In the genomic region with DNA sequence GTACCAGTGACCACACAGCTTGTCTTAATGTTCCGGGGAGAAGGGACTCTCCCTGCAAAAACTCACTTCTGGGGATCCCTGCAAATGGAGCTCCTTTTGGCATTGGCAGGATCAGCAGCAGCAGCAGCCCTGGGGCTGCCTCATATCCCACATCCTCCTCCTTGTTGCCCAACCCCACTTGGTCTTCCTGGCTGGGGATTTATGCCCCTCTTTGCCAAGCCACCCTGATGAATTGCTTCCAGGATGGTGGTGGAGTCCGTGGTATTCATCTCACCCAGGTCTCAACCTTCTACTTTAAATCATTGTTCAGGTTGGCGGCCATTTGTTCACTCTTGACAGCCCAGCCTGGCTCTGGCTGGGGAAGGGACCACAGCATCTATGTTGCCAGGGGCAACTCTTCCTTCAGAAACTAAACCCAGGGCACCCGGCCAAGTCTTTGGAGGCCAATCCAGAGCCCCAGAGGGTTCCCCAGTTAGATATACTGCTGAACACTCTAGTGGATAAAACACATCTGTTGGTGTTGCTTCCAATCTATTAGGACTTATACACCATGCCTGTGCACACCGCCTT, we compare ENCODE assay signal across 17 mouse cellular contexts.
DNase-seq lines count a peak whose midpoint lies in the region; ATAC-seq and TF ChIP-seq lines count a peak whose summit lies in the region.
"Had no signal": no experiment of that assay in that cellular context is flagged by ENCODE, and none has a peak within 500 bp of the region (broad histone marks: within the 10 kb centered on the region; RNA-seq: fewer than 3 reads in every experiment).

No protein-coding gene starts in this region.

- no peak overlapping the region for H3K4me3 ChIP-seq in forebrain, embryonic 16.5 days (replicated peaks; ENCODE audit: low read length)
- H3K4me3 ChIP-seq in forebrain, embryonic 12.5 days (replicated peaks): no peak overlapping the region
- H3K4me3 ChIP-seq in kidney, postnatal 0 days (replicated peaks; ENCODE audit: low read depth, low read length): no peak overlapping the region
- H3K4me3 ChIP-seq in kidney, embryonic 15.5 days (replicated peaks): no peak overlapping the region
- H3K4me3 ChIP-seq in midbrain, embryonic 16.5 days (ENCODE audit: low read depth, low read length): no peak overlapping the region
- H3K4me3 ChIP-seq in midbrain, embryonic 13.5 days (replicated peaks): no peak overlapping the region
- H3K4me3 ChIP-seq: forebrain, embryonic 15.5 days; limb, embryonic 15.5 days had no signal

- no peak overlapping the region for H3K4me2 ChIP-seq in forebrain, embryonic 16.5 days (ENCODE audit: low read length)
- no peak overlapping the region for H3K4me2 ChIP-seq in forebrain, embryonic 12.5 days
- no peak overlapping the region for H3K4me2 ChIP-seq in kidney, postnatal 0 days (ENCODE audit: low read length)
- H3K4me2 ChIP-seq in kidney, embryonic 15.5 days: no peak overlapping the region
- H3K4me2 ChIP-seq in midbrain, embryonic 16.5 days (ENCODE audit: low read length): no peak overlapping the region
- no peak overlapping the region for H3K4me2 ChIP-seq in midbrain, embryonic 13.5 days (replicated peaks)
- H3K4me2 ChIP-seq: forebrain, embryonic 15.5 days; limb, embryonic 15.5 days had no signal

- peak; percentile 63; the same call in 1 of the 2 replicates for ATAC-seq in forebrain, embryonic 16.5 days
- ATAC-seq in forebrain, embryonic 12.5 days (ENCODE audit: low FRiP score): no peak
- ATAC-seq in kidney, postnatal 0 days (replicated peaks; ENCODE audit: low FRiP score, low read depth): no peak
- ATAC-seq in kidney, embryonic 15.5 days (replicated peaks; ENCODE audit: low FRiP score): no peak
- 0 out of 2 replicates have a peak, but pooled peaks have one; percentile 42 for ATAC-seq in midbrain, embryonic 16.5 days
- no peak for ATAC-seq in midbrain, embryonic 13.5 days
- ATAC-seq: forebrain, embryonic 15.5 days; liver, postnatal 0 days had no signal

- H3K27me3 ChIP-seq in forebrain, embryonic 16.5 days (replicated peaks; ENCODE audit: control insufficient read depth, insufficient read depth, low read length): no peaks in the 10 kb centered on the region
- H3K27me3 ChIP-seq in forebrain, embryonic 12.5 days: no peaks in the 10 kb centered on the region
- H3K27me3 ChIP-seq in kidney, postnatal 0 days (ENCODE audit: insufficient read depth, low read length): no peaks in the 10 kb centered on the region
- 0 out of 2 replicates have a peak, but pooled peaks cover 2% of the 10 kb centered on the region for H3K27me3 ChIP-seq in kidney, embryonic 15.5 days
- H3K27me3 ChIP-seq in midbrain, embryonic 16.5 days (ENCODE audit: control insufficient read depth, insufficient read depth, low read depth, low read length): no peaks in the 10 kb centered on the region
- H3K27me3 ChIP-seq in midbrain, embryonic 13.5 days: no peaks in the 10 kb centered on the region
- H3K27me3 ChIP-seq: forebrain, embryonic 15.5 days; limb, embryonic 15.5 days had no signal

- peak; percentile 10 for DNase-seq in kidney, postnatal 0 days (ENCODE audit: low spot score)
- peak; percentile 20 for DNase-seq in mesoderm, embryonic 11.5 days (ENCODE audit: low read depth, low spot score)
- no peak for DNase-seq in liver
- DNase-seq: adrenal gland, postnatal 14 days; cerebellum, adult 2 months; kidney, adult 11 months; liver, postnatal 0 days; retina, postnatal 1 day; thymus, postnatal 14 days had no signal

- peaks cover 8% of the 10 kb centered on the region; the same call in 1 of the 2 replicates for H3K4me1 ChIP-seq in forebrain, embryonic 16.5 days (replicated peaks; ENCODE audit: control insufficient read depth, insufficient read depth, low read length)
- peaks cover 6% of the 10 kb centered on the region for H3K4me1 ChIP-seq in forebrain, embryonic 12.5 days
- H3K4me1 ChIP-seq in kidney, postnatal 0 days (replicated peaks; ENCODE audit: insufficient read depth, low read length): no peaks in the 10 kb centered on the region
- no peaks in the 10 kb centered on the region for H3K4me1 ChIP-seq in kidney, embryonic 15.5 days
- H3K4me1 ChIP-seq in midbrain, embryonic 16.5 days (ENCODE audit: control insufficient read depth, insufficient read depth, low read length): peaks cover 5% of the 10 kb centered on the region
- H3K4me1 ChIP-seq in midbrain, embryonic 13.5 days (replicated peaks): peaks cover 3% of the 10 kb centered on the region

- H3K9me3 ChIP-seq in forebrain, embryonic 16.5 days (ENCODE audit: control insufficient read depth, low read length): no peaks in the 10 kb centered on the region
- H3K9me3 ChIP-seq in forebrain, embryonic 12.5 days: no peaks in the 10 kb centered on the region
- H3K9me3 ChIP-seq in kidney, postnatal 0 days (replicated peaks; ENCODE audit: low read length): no peaks in the 10 kb centered on the region
- H3K9me3 ChIP-seq in kidney, embryonic 15.5 days (replicated peaks): no peaks in the 10 kb centered on the region
- no peaks in the 10 kb centered on the region for H3K9me3 ChIP-seq in midbrain, embryonic 16.5 days (replicated peaks; ENCODE audit: control insufficient read depth, low read length, poor library complexity, severe bottlenecking)
- H3K9me3 ChIP-seq in midbrain, embryonic 13.5 days: no peaks in the 10 kb centered on the region
- H3K9me3 ChIP-seq: forebrain, embryonic 15.5 days; limb, embryonic 15.5 days had no signal

- 47% methylated on average over 5 of the region's 5 CpGs for WGBS in forebrain, embryonic 16.5 days
- WGBS in forebrain, embryonic 12.5 days: 78% methylated on average over 5 of the region's 5 CpGs
- WGBS in kidney, postnatal 0 days: 41% methylated on average over 5 of the region's 5 CpGs
- 46% methylated on average over 5 of the region's 5 CpGs for WGBS in kidney, embryonic 15.5 days
- WGBS in midbrain, embryonic 16.5 days: 67% methylated on average over 5 of the region's 5 CpGs
- 69% methylated on average over 5 of the region's 5 CpGs for WGBS in midbrain, embryonic 13.5 days

- H3K9ac ChIP-seq in forebrain, embryonic 16.5 days (replicated peaks; ENCODE audit: low read depth, low read length): no peak overlapping the region
- no peak overlapping the region for H3K9ac ChIP-seq in forebrain, embryonic 12.5 days
- no peak overlapping the region for H3K9ac ChIP-seq in kidney, postnatal 0 days (ENCODE audit: low read depth, low read length)
- no peak overlapping the region for H3K9ac ChIP-seq in kidney, embryonic 15.5 days
- H3K9ac ChIP-seq in midbrain, embryonic 16.5 days (ENCODE audit: low read depth, low read length): no peak overlapping the region
- H3K9ac ChIP-seq in midbrain, embryonic 13.5 days (replicated peaks): no peak overlapping the region
- H3K9ac ChIP-seq: forebrain, embryonic 15.5 days; limb, embryonic 15.5 days; liver, postnatal 0 days had no signal

- no peaks in the 10 kb centered on the region for H3K36me3 ChIP-seq in forebrain, embryonic 16.5 days (ENCODE audit: control insufficient read depth, insufficient read depth)
- no peaks in the 10 kb centered on the region for H3K36me3 ChIP-seq in forebrain, embryonic 12.5 days (replicated peaks)
- H3K36me3 ChIP-seq in kidney, postnatal 0 days (ENCODE audit: insufficient read depth, low read length): no peaks in the 10 kb centered on the region
- H3K36me3 ChIP-seq in kidney, embryonic 15.5 days: no peaks in the 10 kb centered on the region
- H3K36me3 ChIP-seq in midbrain, embryonic 16.5 days (ENCODE audit: control insufficient read depth, insufficient read depth, low read length): no peaks in the 10 kb centered on the region
- H3K36me3 ChIP-seq in midbrain, embryonic 13.5 days: no peaks in the 10 kb centered on the region
- H3K36me3 ChIP-seq: forebrain, embryonic 15.5 days; limb, embryonic 15.5 days had no signal

- no peak overlapping the region for H3K27ac ChIP-seq in forebrain, embryonic 16.5 days (ENCODE audit: low read length)
- no peak overlapping the region for H3K27ac ChIP-seq in forebrain, embryonic 12.5 days
- no peak overlapping the region for H3K27ac ChIP-seq in kidney, postnatal 0 days
- H3K27ac ChIP-seq in kidney, embryonic 15.5 days: no peak overlapping the region
- no peak overlapping the region for H3K27ac ChIP-seq in midbrain, embryonic 16.5 days (ENCODE audit: low read length)
- no peak overlapping the region for H3K27ac ChIP-seq in midbrain, embryonic 13.5 days
- H3K27ac ChIP-seq: forebrain, embryonic 15.5 days; limb, embryonic 15.5 days; macrophage had no signal

- no peak for TF ChIP-seq CTCF in kidney, postnatal 0 days (IDR thresholded peaks at IDR 0.05; ENCODE audit: low read depth)

Comparison
In these comparisons a context has a peak if more than half of its experiments do, and no peak if none do; other contexts are left out.
1. ATAC-seq: peak in forebrain, embryonic 16.5 days (single experiment) and midbrain, embryonic 16.5 days (single experiment); none in forebrain, embryonic 12.5 days (single experiment), kidney, postnatal 0 days (single experiment), kidney, embryonic 15.5 days (single experiment) and midbrain, embryonic 13.5 days (single experiment).